Mouse (Mus musculus) liver, adult 2 months (tissue): Measurements from ENCODE around the gene Use1. TPM values are rescaled to one million over a fixed set of nuclear protein-coding genes. Genes with fewer than 3 reads are reported as not detected.
A peak's percentile ranks its signal among the peaks of the same experiment; 100 is the strongest.

ENCODE experiments used
- DNase-seq: peaks from one replicate; pipeline ENCODE4 v3.0.0-alpha.2; 2011; ENCODE audit warnings: low read depth, low spot score; ENCODE audit errors: extremely low read depth
- H3K27ac ChIP-seq: fragments of 200-500 bp; replicated peaks from 2 replicates; pipeline ENCODE4 v1.5.1; 2012; ENCODE audit warnings: low read depth, mild to moderate bottlenecking, control low read depth, inconsistent platforms, low read length; ENCODE audit not compliant: insufficient read depth
- H3K27me3 ChIP-seq: fragments of 200-500 bp; 2 replicates; pipeline ENCODE4 v1.6.1; 2012; ENCODE audit warnings: mild to moderate bottlenecking, moderate library complexity, low read length, inconsistent platforms; ENCODE audit not compliant: control insufficient read depth, insufficient read depth
- H3K36me3 ChIP-seq: fragments of 200-500 bp; 2 replicates; pipeline ENCODE4 v1.6.1; 2012; ENCODE audit warnings: low read length, inconsistent platforms; ENCODE audit not compliant: control insufficient read depth, insufficient read depth
- H3K4me1 ChIP-seq: fragments of 200-500 bp; 2 replicates; pipeline ENCODE4 v1.6.1; 2011; ENCODE audit warnings: low read length; ENCODE audit not compliant: control insufficient read depth, insufficient read depth
- H3K4me3 ChIP-seq: fragments of 200-500 bp; 2 replicates; pipeline ENCODE4 v1.5.1; 2011; ENCODE audit warnings: low read depth, mild to moderate bottlenecking, control low read depth, low read length, moderate library complexity; ENCODE audit not compliant: insufficient read depth
- H3K79me2 ChIP-seq: fragments of 200-500 bp; 2 replicates; pipeline ENCODE4 v1.6.1; 2012; ENCODE audit warnings: inconsistent platforms, mild to moderate bottlenecking, low read length, moderate library complexity; ENCODE audit not compliant: control insufficient read depth, insufficient read depth
- H3K9ac ChIP-seq: fragments of 200-500 bp; 2 replicates; pipeline ENCODE4 v1.6.1; 2012; ENCODE audit warnings: low read depth, mild to moderate bottlenecking, control low read depth, inconsistent platforms, low read length
- CTCF ChIP-seq: fragments of 200-500 bp; IDR thresholded peaks from 2 replicates; pipeline ENCODE4 v1.5.1; 2011; ENCODE audit warnings: low read depth, low read length, control low read depth
- POLR2A ChIP-seq: fragments of 200-500 bp; IDR thresholded peaks from 2 replicates; pipeline ENCODE4 v1.6.1; 2011; ENCODE audit warnings: low read length, control low read depth; ENCODE audit not compliant: insufficient read depth; ENCODE audit errors: extremely low read depth
- whole genome bisulfite sequencing: fragments of 180-500 bp; shearing (Covaris S2); methylation state at CpG from one replicate; pipeline ENCODE4 v1.1.7; 2018; 5-methylcytosine and 5-hydroxymethylcytosine counted together
- polyA plus RNA-seq: library from polyadenylated mRNA; depleted of rRNA; stranded (reverse); fragments of >200 nt; gene quantifications from 2 replicates; pipeline ENCODE4 v1.2.3, GENCODE M21; 2012
- total RNA-seq: library from RNA; depleted of rRNA; stranded (reverse); fragments of >200 nt; gene quantifications from 2 replicates; pipeline ENCODE4 v1.2.3, GENCODE M21; 2014

Use1 gene
- total and polyA plus RNA-seq, 2 experiments = 69.9 to 82.2 TPM

GRCm38 (mm10) chr8:71385212-71385835, 18.7 kb downstream of the Use1 start:
- WGBS = 89% methylated on average over 12 of the region's 12 CpGs
- peak; percentile 61 for TF ChIP-seq CTCF
- no peak for TF ChIP-seq POLR2A
- peak; percentile 31 for DNase-seq

GRCm38 (mm10) chr8:71388267-71388666, 21.6 kb downstream of the Use1 start:
- DNase-seq = peak; percentile 23
- H3K4me1 ChIP-seq = peaks cover 9% of the 10 kb centered on the region; the same call in 1 of the 2 replicates

More at GRCm38 (mm10) chr8:71385212-71385835, 18.7 kb downstream of the Use1 start:
- Histone ChIP-seq H3K4me3 (no peak overlapping the region), H3K27me3 (no peaks in the 10 kb centered on the region), H3K79me2 (peaks cover 14% of the 10 kb centered on the region), H3K36me3 (no peaks in the 10 kb centered on the region), H3K9ac (no peak overlapping the region), H3K27ac (no peak overlapping the region), H3K4me1 (peaks cover 8% of the 10 kb centered on the region; the same call in 1 of the 2 replicates)

GRCm38 (mm10) chr8:71391696-71392095, 25.0 kb downstream of the Use1 start:
- 97% methylated on average over 2 of the region's 2 CpGs for WGBS
- Histone ChIP-seq H3K79me2 (no peaks in the 10 kb centered on the region; the same call in 1 of the 2 replicates), H3K4me1 (peaks cover 6% of the 10 kb centered on the region; the same call in 1 of the 2 replicates), H3K27ac (no peak overlapping the region), H3K4me3 (no peak overlapping the region), H3K36me3 (no peaks in the 10 kb centered on the region), H3K9ac (no peak overlapping the region), H3K27me3 (no peaks in the 10 kb centered on the region)
- no peak for TF ChIP-seq CTCF
- TF ChIP-seq POLR2A = no peak
- no peak for DNase-seq

More at GRCm38 (mm10) chr8:71388267-71388666, 21.6 kb downstream of the Use1 start:
- no peak overlapping the region for H3K4me3 ChIP-seq
- no peaks in the 10 kb centered on the region for H3K36me3 ChIP-seq
- no peaks in the 10 kb centered on the region for H3K79me2 ChIP-seq
- H3K27ac ChIP-seq = no peak overlapping the region
- 56% methylated on average over 1 of the region's 1 CpGs for WGBS
- no peaks in the 10 kb centered on the region for H3K27me3 ChIP-seq
- TF ChIP-seq CTCF (no peak), POLR2A (no peak)
- no peak overlapping the region for H3K9ac ChIP-seq

GRCm38 (mm10) chr8:71392391-71392790, 25.7 kb downstream of the Use1 start:
- DNase-seq = no peak
- H3K36me3 ChIP-seq = no peaks in the 10 kb centered on the region
- TF ChIP-seq POLR2A (no peak), CTCF (no peak)
- H3K9ac ChIP-seq = no peak overlapping the region
- peaks cover 6% of the 10 kb centered on the region; the same call in 1 of the 2 replicates for H3K79me2 ChIP-seq
- no peak overlapping the region for H3K27ac ChIP-seq
- peaks cover 9% of the 10 kb centered on the region for H3K4me1 ChIP-seq
- WGBS = 87% methylated on average over 5 of the region's 5 CpGs
- H3K27me3 ChIP-seq = no peaks in the 10 kb centered on the region
- no peak overlapping the region for H3K4me3 ChIP-seq

DNA sequence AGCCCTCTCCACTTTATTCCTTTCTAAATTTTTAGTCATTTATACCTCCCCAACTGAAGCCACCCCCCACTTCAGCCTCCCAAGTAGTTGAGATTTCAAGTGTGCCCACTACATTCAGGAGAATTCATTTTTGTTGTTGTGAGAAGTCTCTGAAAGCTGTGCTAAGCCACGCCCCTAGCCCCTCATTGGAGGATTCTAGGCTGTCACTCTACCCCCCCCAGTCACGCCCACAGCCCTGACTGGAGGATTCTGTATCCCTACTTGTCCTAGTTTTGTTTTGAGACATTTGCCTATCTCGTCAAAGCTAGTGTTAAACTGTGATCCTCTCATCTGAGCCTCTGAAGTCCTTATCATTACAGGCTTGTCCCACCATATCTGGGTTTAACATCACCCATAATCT, 26.2 kb downstream of the Use1 start:
- Histone ChIP-seq H3K4me3 (peak overlapping the region; percentile 4; the same call in 1 of the 2 replicates), H3K9ac (no peak overlapping the region), H3K79me2 (peaks cover 10% of the 10 kb centered on the region; the same call in 1 of the 2 replicates), H3K36me3 (no peaks in the 10 kb centered on the region), H3K27me3 (no peaks in the 10 kb centered on the region), H3K4me1 (peaks cover 14% of the 10 kb centered on the region), H3K27ac (peak overlapping the region; percentile 43)
- 20% methylated on average over 3 of the region's 3 CpGs for WGBS
- no peak for TF ChIP-seq POLR2A
- no peak for TF ChIP-seq CTCF
- peak; percentile 66 for DNase-seq

DNA sequence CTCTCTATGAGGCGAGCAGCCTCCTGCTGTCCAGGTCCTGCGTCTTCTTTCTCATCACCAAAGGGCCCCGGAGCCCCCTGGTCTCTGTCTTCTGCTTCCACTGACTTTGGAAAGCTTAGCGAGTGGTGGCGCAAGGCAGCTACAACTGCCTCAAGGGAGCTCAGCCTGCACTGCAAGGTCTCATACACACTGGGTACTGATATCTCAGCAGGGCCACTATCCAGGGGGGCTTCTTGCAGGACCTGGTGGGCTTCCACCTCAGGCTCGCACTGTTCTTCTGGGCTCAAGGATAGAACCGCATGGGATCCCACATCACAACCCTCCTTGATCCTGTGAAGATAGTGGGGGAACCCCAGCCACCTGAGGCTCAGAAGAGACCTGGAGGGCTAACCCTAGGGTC, 27.8 kb downstream of the Use1 start:
- H3K36me3 ChIP-seq = peaks cover 2% of the 10 kb centered on the region; the same call in 1 of the 2 replicates
- H3K27me3 ChIP-seq = no peaks in the 10 kb centered on the region
- peak overlapping the region; percentile 69 for H3K4me3 ChIP-seq
- 86% methylated on average over 7 of the region's 7 CpGs for whole genome bisulfite sequencing
- H3K4me1 ChIP-seq = peaks cover 14% of the 10 kb centered on the region
- peak overlapping the region; percentile 72 for H3K9ac ChIP-seq
- peak overlapping the region; percentile 84 for H3K27ac ChIP-seq
- no peak for DNase-seq
- H3K79me2 ChIP-seq = peaks cover 10% of the 10 kb centered on the region; the same call in 1 of the 2 replicates
- TF ChIP-seq POLR2A = no peak
- TF ChIP-seq CTCF = no peak
